Mouse (Mus musculus) ES-E14 (cell line): ENCODE results near the gene Foxo1.

Experiments
- CHD2 ChIP-seq: IDR thresholded peaks from 2 replicates; pipeline ENCODE4 v1.6.1; 2014; ENCODE audit warnings: mild to moderate bottlenecking, low read depth, low read length, inconsistent platforms
- HCFC1 ChIP-seq: IDR thresholded peaks from 2 replicates; pipeline ENCODE4 v1.6.1; 2012; ENCODE audit warnings: low read length, inconsistent platforms, borderline replicate concordance; ENCODE audit not compliant: insufficient read depth
- MAFK ChIP-seq: IDR thresholded peaks from 2 replicates; pipeline ENCODE4 v1.6.1; 2014; ENCODE audit warnings: mild to moderate bottlenecking, low read depth, low read length, inconsistent platforms; ENCODE audit not compliant: insufficient read depth

GRCm38 (mm10) chr3:52275037-52275555 is 7.0 kb downstream of the Foxo1 start:
- TF ChIP-seq MAFK (no peak), CHD2 (no peak), HCFC1 (no peak)
